Mouse (Mus musculus) colon, adult 2 months (tissue): ENCODE measurements around the gene Pla2g4a. TPM values are rescaled to one million over a fixed set of nuclear protein-coding genes. Genes with fewer than 3 reads are reported as not detected.

Experiments used
- polyA plus RNA-seq: library from polyadenylated mRNA; depleted of rRNA; stranded (reverse); fragments of >200 nt; gene quantifications from 2 replicates; pipeline ENCODE4 v1.2.3, GENCODE M21; 2012; rRNA removed

Pla2g4a gene
- polyA plus RNA-seq, result 3.6 and 4.5 TPM in 2 replicates

GRCm38 (mm10) chr1:149960734-149961424 lies at the start of gene Pla2g4a:
TSS of gene Pla2g4a (minus strand) at chr1:149961290.

Other genes with a start within 250 kb of the Pla2g4a start
- gene Ptgs2, start 138.7 kb upstream of the Pla2g4a start, polyA plus RNA-seq, result 1.5 and 2.3 TPM in 2 replicates